Mouse (Mus musculus): ENCODE results near the gene Sat1. TPM values are rescaled to one million over a fixed set of nuclear protein-coding genes. Genes with fewer than 3 reads are reported as not detected.

The Sat1 gene
- polyA plus RNA-seq, 1 experiment from 2014 or later, result 68.9 TPM

Other genes with a start within 250 kb of the Sat1 start
- gene Magea8, start 220.6 kb downstream of the Sat1 start, polyA plus RNA-seq (2016; fragmentation: Nextera tagmentation; extraction: Ambion mirVana), result not detected in 2 replicates
- gene Magea5, start 153.3 kb downstream of the Sat1 start, polyA plus RNA-seq (2016; fragmentation: Nextera tagmentation; extraction: Ambion mirVana), result not detected in 2 replicates
- not detected in 2 replicates for gene Magea1, start 126.7 kb downstream of the Sat1 start, polyA plus RNA-seq (2016; fragmentation: Nextera tagmentation; extraction: Ambion mirVana)
- gene Magea2, start 122.8 kb downstream of the Sat1 start, polyA plus RNA-seq (2016; fragmentation: Nextera tagmentation; extraction: Ambion mirVana), result not detected in 2 replicates
- gene Cldn34b2, start 88.0 kb downstream of the Sat1 start, polyA plus RNA-seq (2016; fragmentation: Nextera tagmentation; extraction: Ambion mirVana), result not detected in 2 replicates
- 20.7 and 23.1 TPM in 2 replicates for gene Acot9, start 46.0 kb upstream of the Sat1 start, polyA plus RNA-seq (2016; fragmentation: Nextera tagmentation; extraction: Ambion mirVana)
- 193 and 197 TPM in 2 replicates for gene Prdx4, start 124.3 kb upstream of the Sat1 start, polyA plus RNA-seq (2016; fragmentation: Nextera tagmentation; extraction: Ambion mirVana)